In genomic region chr2:113893385-113894122, GRCm38 (mm10) we compare ENCODE assay signal across 1 mouse cellular context.
TF ChIP-seq lines count a peak whose summit lies in the region.

No protein-coding gene starts in this region.

TF ChIP-seq in CH12.LX, 34 proteins besides CTCF, POLR2A, EP300 and RAD21 (continued from another document):
- no peak for TF ChIP-seq KAT2A (IDR thresholded peaks at IDR 0.05; ENCODE audit: insufficient replicate concordance, low read length)
- no peak; the same call in 1 of the 2 replicates for TF ChIP-seq MXI1 (IDR thresholded peaks at IDR 0.05; ENCODE audit: low read depth, low read length)
- TF ChIP-seq ZC3H11A (IDR thresholded peaks at IDR 0.05; ENCODE audit: low read depth, low read length), result no peak
- peak; percentile 59; the same call in 1 of the 2 replicates for TF ChIP-seq POLR2AphosphoS2 (IDR thresholded peaks at IDR 0.05; ENCODE audit: low read depth, low read length)
- TF ChIP-seq BHLHE40 (IDR thresholded peaks at IDR 0.05; ENCODE audit: low read depth, low read length), result no peak
- peak; percentile 62; the same call in 1 of the 2 replicates for TF ChIP-seq TCF12 (IDR thresholded peaks at IDR 0.05; ENCODE audit: low read depth, low read length)
- no peak for TF ChIP-seq JUN (IDR thresholded peaks at IDR 0.05; ENCODE audit: insufficient read depth, low read depth, low read length)
- TF ChIP-seq MEF2A (IDR thresholded peaks at IDR 0.05; ENCODE audit: borderline replicate concordance, low read depth, low read length), result 0 out of 2 replicates have a peak, but pooled peaks have one; percentile 10
- TF ChIP-seq MAZ (IDR thresholded peaks at IDR 0.05; ENCODE audit: low read depth, low read length), result no peak
